Mouse (Mus musculus): ENCODE data around the gene Caprin1. TPM values are rescaled to one million over a fixed set of nuclear protein-coding genes. Genes with fewer than 3 reads are reported as not detected.

The Caprin1 gene
- polyA plus RNA-seq, 1 experiment = 48.8 TPM

DNA sequence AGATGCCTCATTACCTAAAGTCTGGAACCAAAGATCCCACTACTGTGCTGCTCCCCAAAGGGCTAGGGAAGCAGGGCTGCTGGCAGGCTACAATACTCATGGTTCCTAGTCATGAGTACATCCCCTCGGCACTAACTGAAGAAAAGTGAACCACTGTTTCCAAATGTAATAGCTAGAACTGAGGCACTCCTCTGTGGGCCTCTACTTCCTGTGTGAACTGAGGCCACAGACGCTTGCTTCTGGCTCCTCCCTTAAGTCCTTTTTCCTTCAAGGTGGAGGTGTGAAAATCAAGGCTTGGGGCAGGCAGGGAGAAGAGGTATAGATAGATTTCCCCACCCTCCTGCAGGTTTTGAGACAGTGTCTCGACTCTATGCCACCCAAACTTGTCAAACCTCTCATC, 42.8 kb downstream of the Caprin1 start:
- 66% methylated on average over 3 of the region's 3 CpGs for WGBS
- TF ChIP-seq CTCF (IDR thresholded peaks at IDR 0.05; ENCODE audit: extremely low read depth, insufficient read depth, insufficient read length, insufficient replicate concordance) (no peak), POLR2A (IDR thresholded peaks at IDR 0.05; ENCODE audit: low read depth, low read length) (no peak)

DNA sequence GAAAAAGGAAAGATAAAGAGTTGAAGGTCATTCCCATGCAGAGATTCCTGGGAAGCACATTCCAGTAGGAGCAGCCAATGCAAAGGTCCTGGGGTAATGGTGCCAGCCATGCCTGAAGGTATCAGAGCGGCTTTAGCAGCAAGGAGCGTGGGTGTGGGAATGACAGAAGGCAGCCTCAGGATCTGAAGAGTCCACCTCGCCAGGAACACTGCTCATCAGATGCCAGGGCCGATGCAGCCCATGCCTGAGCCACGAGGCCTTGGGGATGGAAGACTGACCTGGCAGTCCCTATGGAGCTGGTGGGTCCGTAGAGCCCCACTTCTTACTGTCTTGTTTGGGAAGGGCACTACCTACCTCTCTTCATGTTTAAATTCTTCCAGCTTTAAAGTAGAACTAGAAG, 45.7 kb downstream of the Caprin1 start:
- TF ChIP-seq CTCF (IDR thresholded peaks at IDR 0.05; ENCODE audit: extremely low read depth, insufficient read depth, insufficient read length, insufficient replicate concordance) (no peak), POLR2A (IDR thresholded peaks at IDR 0.05; ENCODE audit: low read depth, low read length) (no peak)
- no peaks in the 10 kb centered on the region for H3K27me3 ChIP-seq (ENCODE audit: control insufficient read depth, insufficient read depth, low read length)

More for the DNA sequence above, 42.8 kb downstream of the Caprin1 start:
- Histone ChIP-seq H3K4me1 (ENCODE audit: control insufficient read depth, insufficient read depth, insufficient read length) (no peaks in the 10 kb centered on the region), H3K36me3 (ENCODE audit: control insufficient read depth, insufficient read depth, low read length) (peaks cover 31% of the 10 kb centered on the region), H3K27me3 (ENCODE audit: control insufficient read depth, insufficient read depth, low read length) (no peaks in the 10 kb centered on the region), H3K4me3 (ENCODE audit: extremely low read depth, insufficient read depth, insufficient read length) (no peak overlapping the region), H3K27ac (ENCODE audit: insufficient read depth, low read length) (no peak overlapping the region; the same call in 1 of the 2 replicates)
- DNase-seq (ENCODE audit: low read depth in 1 of 2, low spot score in 2 of 2) = no peak

DNA sequence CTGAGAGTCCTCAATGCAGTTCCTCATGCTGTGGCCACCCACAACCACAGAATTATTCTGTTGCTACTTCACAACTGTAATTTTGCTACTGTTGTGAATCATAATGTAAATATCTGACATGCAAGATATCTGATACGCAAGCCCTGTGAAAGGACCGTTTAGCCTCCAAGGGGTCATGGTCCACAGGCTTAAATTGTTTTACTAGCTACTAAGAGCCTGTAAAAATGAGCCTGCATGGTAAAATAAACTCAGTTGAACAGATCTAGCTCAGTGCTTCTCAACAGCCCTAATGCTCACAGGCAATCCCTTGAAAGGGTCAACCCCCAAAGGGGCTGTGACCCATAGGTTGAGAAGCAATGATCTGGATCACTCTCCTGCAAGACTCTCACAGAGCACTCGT, 48.4 kb downstream of the Caprin1 start:
- Histone ChIP-seq H3K4me1 (ENCODE audit: control insufficient read depth, insufficient read depth, insufficient read length) (no peaks in the 10 kb centered on the region), H3K4me3 (ENCODE audit: extremely low read depth, insufficient read depth, insufficient read length) (no peak overlapping the region), H3K36me3 (ENCODE audit: control insufficient read depth, insufficient read depth, low read length) (peaks cover 26% of the 10 kb centered on the region), H3K27ac (ENCODE audit: insufficient read depth, low read length) (no peak overlapping the region), H3K27me3 (ENCODE audit: control insufficient read depth, insufficient read depth, low read length) (no peaks in the 10 kb centered on the region)
- TF ChIP-seq POLR2A (IDR thresholded peaks at IDR 0.05; ENCODE audit: low read depth, low read length) = no peak
- no peak for TF ChIP-seq CTCF (IDR thresholded peaks at IDR 0.05; ENCODE audit: extremely low read depth, insufficient read depth, insufficient read length, insufficient replicate concordance)
- DNase-seq (ENCODE audit: low read depth in 1 of 2, low spot score in 2 of 2) = no peak
- 95% methylated on average over 3 of the region's 3 CpGs for WGBS

More for the DNA sequence above, 45.7 kb downstream of the Caprin1 start:
- Histone ChIP-seq H3K27ac (ENCODE audit: insufficient read depth, low read length) (no peak overlapping the region), H3K4me1 (ENCODE audit: control insufficient read depth, insufficient read depth, insufficient read length) (no peaks in the 10 kb centered on the region), H3K4me3 (ENCODE audit: extremely low read depth, insufficient read depth, insufficient read length) (no peak overlapping the region), H3K36me3 (ENCODE audit: control insufficient read depth, insufficient read depth, low read length) (peaks cover 36% of the 10 kb centered on the region)
- WGBS = 97% methylated on average over 6 of the region's 6 CpGs
- DNase-seq (ENCODE audit: low read depth in 1 of 2, low spot score in 2 of 2) = no peak

DNA sequence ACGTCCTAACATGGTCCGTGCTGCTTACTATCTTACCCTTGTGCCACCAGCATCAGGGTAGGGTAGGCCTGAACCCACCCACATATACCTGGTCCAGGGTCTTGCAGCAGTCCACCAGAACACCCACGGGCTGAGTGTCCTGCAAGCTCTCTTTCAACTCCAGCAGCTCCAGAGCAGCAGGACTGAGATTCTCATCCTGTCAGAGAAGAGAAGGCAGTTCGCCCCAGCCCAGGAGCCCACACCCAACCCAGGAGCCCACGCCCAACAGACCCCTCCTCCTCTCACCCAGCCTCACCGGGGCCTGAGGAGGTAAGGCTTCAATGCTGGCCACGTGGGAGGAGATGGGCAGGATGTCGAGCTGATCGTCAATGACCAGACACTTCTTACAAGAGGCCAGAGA, 49.6 kb downstream of the Caprin1 start:
- no peak for TF ChIP-seq POLR2A (IDR thresholded peaks at IDR 0.05; ENCODE audit: low read depth, low read length)
- no peak for TF ChIP-seq CTCF (IDR thresholded peaks at IDR 0.05; ENCODE audit: extremely low read depth, insufficient read depth, insufficient read length, insufficient replicate concordance)
- H3K36me3 ChIP-seq (ENCODE audit: control insufficient read depth, insufficient read depth, low read length) = peaks cover 17% of the 10 kb centered on the region

DNA sequence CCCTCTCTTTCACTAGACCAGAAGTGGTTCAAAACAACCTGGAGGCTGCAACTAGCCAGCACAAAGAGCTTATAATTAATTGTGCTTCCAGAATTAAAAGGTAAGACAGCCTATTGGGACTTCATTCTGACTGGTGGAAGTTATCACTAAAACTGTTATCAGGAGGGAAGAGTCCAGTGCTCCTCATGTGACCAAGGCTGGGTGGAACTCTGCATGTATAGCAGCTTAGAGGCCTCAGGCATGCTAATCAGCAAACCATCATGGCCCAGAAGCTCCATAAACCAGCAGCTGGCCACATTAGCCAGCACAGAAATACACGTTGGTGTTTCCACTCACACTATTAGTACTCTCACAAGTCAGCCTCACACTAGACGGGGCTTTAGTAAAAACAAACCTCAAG, 50.7 kb downstream of the Caprin1 start:
- H3K4me1 ChIP-seq (ENCODE audit: control insufficient read depth, insufficient read depth, insufficient read length) = no peaks in the 10 kb centered on the region
- H3K4me3 ChIP-seq (ENCODE audit: extremely low read depth, insufficient read depth, insufficient read length) = no peak overlapping the region
- H3K27ac ChIP-seq (ENCODE audit: insufficient read depth, low read length) = no peak overlapping the region
- no peak for DNase-seq (ENCODE audit: low read depth in 1 of 2, low spot score in 2 of 2)
- TF ChIP-seq POLR2A (IDR thresholded peaks at IDR 0.05; ENCODE audit: low read depth, low read length) (no peak), CTCF (IDR thresholded peaks at IDR 0.05; ENCODE audit: extremely low read depth, insufficient read depth, insufficient read length, insufficient replicate concordance) (no peak)
- 91% methylated on average over 2 of the region's 2 CpGs for WGBS
- H3K36me3 ChIP-seq (ENCODE audit: control insufficient read depth, insufficient read depth, low read length) = peaks cover 12% of the 10 kb centered on the region
- no peaks in the 10 kb centered on the region for H3K27me3 ChIP-seq (ENCODE audit: control insufficient read depth, insufficient read depth, low read length)

More for the DNA sequence above, 49.6 kb downstream of the Caprin1 start:
- WGBS = 94% methylated on average over 9 of the region's 9 CpGs
- Histone ChIP-seq H3K4me1 (ENCODE audit: control insufficient read depth, insufficient read depth, insufficient read length) (no peaks in the 10 kb centered on the region), H3K4me3 (ENCODE audit: extremely low read depth, insufficient read depth, insufficient read length) (no peak overlapping the region), H3K27me3 (ENCODE audit: control insufficient read depth, insufficient read depth, low read length) (no peaks in the 10 kb centered on the region), H3K27ac (ENCODE audit: insufficient read depth, low read length) (no peak overlapping the region)
- no peak for DNase-seq (ENCODE audit: low read depth in 1 of 2, low spot score in 2 of 2)

DNA sequence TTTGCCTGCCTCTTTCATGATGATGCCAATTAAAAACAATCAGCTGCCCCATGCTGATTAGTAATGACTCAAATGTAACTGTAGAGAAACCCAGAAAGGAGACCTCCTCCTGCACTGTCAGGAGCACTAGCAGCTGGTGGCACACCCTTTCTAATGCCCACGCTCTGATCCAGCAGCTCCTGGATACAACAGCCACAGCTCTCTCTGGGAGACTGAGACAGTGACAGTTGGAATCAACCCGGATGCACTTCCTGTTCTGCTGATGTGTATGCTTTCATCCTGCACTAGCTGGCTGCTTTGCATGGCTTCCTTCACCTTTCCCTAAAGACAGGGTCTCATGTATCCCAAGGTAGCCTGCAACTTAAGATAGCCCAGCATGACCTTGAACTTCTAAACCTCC, 51.4 kb downstream of the Caprin1 start:
- WGBS = 84% methylated on average over 2 of the region's 2 CpGs
- peaks cover 11% of the 10 kb centered on the region for H3K36me3 ChIP-seq (ENCODE audit: control insufficient read depth, insufficient read depth, low read length)

DNA sequence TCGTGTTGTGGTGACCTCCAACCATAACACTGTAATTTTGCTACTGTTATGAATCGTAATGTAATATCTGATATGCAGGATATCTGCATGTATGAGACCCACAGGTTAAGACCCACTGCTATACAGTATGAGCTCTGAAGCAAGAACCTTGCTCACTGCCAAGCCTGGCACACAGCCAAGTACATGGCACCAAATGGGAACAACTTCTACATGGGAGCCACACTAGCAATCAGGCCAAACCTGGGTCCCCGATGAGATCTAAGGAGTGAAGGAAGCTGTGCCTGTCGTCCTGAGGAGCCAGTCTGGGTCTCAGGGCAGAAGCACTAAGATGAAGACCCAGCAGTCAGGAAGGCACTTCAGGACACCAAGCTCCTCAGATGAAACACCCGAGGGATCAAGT, 52.0 kb downstream of the Caprin1 start:
- Histone ChIP-seq H3K4me1 (ENCODE audit: control insufficient read depth, insufficient read depth, insufficient read length) (no peaks in the 10 kb centered on the region), H3K4me3 (ENCODE audit: extremely low read depth, insufficient read depth, insufficient read length) (no peak overlapping the region), H3K27ac (ENCODE audit: insufficient read depth, low read length) (no peak overlapping the region), H3K36me3 (ENCODE audit: control insufficient read depth, insufficient read depth, low read length) (peaks cover 15% of the 10 kb centered on the region), H3K27me3 (ENCODE audit: control insufficient read depth, insufficient read depth, low read length) (no peaks in the 10 kb centered on the region)
- TF ChIP-seq CTCF (IDR thresholded peaks at IDR 0.05; ENCODE audit: extremely low read depth, insufficient read depth, insufficient read length, insufficient replicate concordance) (no peak), POLR2A (IDR thresholded peaks at IDR 0.05; ENCODE audit: low read depth, low read length) (no peak)
- 88% methylated on average over 5 of the region's 5 CpGs for WGBS
- DNase-seq (ENCODE audit: low read depth in 1 of 2, low spot score in 2 of 2) = no peak

More for the DNA sequence above, 51.4 kb downstream of the Caprin1 start:
- H3K27me3 ChIP-seq (ENCODE audit: control insufficient read depth, insufficient read depth, low read length) = no peaks in the 10 kb centered on the region
- H3K27ac ChIP-seq (ENCODE audit: insufficient read depth, low read length) = no peak overlapping the region
- DNase-seq (ENCODE audit: low read depth in 1 of 2, low spot score in 2 of 2) = no peak
- TF ChIP-seq CTCF (IDR thresholded peaks at IDR 0.05; ENCODE audit: extremely low read depth, insufficient read depth, insufficient read length, insufficient replicate concordance) (no peak), POLR2A (IDR thresholded peaks at IDR 0.05; ENCODE audit: low read depth, low read length) (no peak)
- H3K4me3 ChIP-seq (ENCODE audit: extremely low read depth, insufficient read depth, insufficient read length) = no peak overlapping the region
- no peaks in the 10 kb centered on the region for H3K4me1 ChIP-seq (ENCODE audit: control insufficient read depth, insufficient read depth, insufficient read length)

Measured in spleen, adult 2 months (tissue).